Mouse (Mus musculus): ENCODE data around the gene Rdh16.
"Not testable (repeated sequence)": the region's sequence is repeated elsewhere in the genome, so short reads cannot be mapped to it uniquely, and the experiment has no call there.

DNA sequence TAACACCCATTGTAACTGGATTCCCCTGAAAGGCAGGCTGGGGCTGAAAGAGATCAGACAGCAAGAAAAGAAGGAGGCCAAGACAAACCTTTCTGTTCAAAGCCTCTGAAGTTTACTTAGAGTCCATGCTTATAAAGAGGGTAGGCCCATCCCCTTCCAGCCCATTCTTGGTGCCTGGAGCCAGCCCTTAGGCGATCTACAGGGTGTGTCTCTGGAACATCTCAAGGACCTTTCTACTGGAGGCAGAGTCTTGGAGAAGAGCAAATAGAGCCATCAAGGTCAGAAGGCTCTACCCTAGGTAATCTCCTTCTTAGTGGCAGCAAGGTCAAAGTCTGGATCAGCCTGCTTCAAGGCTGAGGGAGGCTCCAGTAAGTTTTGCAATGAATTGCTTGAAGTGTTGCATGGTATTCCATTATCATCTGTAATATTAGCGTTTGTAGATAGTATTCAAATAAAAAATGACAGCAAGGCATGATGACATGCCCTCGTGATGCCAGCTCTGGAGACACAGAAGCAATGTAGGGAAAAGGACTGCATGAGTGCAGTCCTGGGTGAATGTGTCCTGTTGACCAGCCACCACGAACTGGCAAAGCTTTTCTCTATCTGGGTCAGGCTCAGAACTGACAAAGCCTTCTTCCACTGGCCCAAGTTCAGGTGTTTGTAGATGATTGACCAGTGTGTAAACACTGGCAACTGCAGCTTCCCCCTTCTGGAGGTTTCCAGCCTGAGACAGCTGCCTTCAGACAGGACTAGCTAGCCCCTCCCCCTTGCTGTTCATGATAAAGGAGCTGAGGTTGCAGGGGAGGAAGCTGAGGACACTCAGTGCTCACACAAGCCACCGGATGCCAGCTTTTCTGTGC lies 92.4 kb downstream of the Rdh16 start:
- not testable (repeated sequence) for TF ChIP-seq CTCF (IDR thresholded peaks at IDR 0.05; ENCODE audit: insufficient read depth, low read length); POLR2A (IDR thresholded peaks at IDR 0.05; ENCODE audit: borderline replicate concordance, extremely low read depth, low read depth, low read length)

All from lung, adult 2 months (tissue).